Mouse (Mus musculus): Measurements from ENCODE around the gene Psmc4. TPM values are rescaled to one million over a fixed set of nuclear protein-coding genes. Genes with fewer than 3 reads are reported as not detected.

The Psmc4 gene
- total and polyA plus RNA-seq, 2 experiments from 2014 or later: 199 to 207 TPM

DNA sequence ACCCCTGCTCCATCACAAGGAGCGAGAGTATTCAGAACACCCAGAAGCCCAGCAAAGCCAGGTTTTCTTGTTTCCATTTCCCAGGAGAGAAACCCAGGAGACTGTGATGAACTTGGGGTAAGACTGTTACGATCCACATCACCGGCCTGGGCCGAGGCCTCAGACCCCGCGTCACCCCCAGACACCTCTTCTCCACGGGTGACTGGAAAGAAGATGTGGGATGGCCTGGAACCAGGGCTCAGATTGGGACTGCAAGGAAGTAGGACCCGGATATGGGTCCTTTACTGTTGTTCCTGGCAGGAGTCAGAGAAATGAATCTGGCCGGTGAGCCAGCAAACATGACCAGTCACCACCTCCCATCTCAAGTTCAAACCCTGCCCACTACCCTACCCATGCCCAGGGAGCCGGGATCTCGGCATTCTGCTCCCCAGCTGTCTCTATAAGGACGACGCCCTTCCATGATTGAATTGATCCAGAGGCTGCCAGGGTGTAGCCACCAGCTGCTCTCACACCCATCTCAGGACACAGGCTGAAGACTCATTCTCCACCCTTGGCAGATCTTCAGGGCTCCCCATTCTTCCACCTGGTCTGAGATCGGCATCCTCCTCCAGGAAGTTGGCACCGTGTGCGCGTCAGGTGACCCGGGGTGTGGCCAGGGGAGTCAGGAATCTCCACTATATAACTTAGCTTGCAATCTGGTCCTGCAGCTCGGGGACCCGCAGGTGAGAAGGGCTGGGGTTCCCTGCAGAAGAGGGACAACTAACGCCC lies 20.8 kb upstream of the Psmc4 start, which contains the start of gene Fcgbp:
Gene Fcgbp, plus strand, starts transcription at position 706 of the 768 bp plus-strand sequence.
- no peaks in the 10 kb centered on the region for H3K36me3 ChIP-seq (replicated peaks; ENCODE audit: control insufficient read depth, insufficient read depth, low read length)
- no peak within 1 kb of the TSS for H3K4me2 ChIP-seq (ENCODE audit: low read depth, low read length)
- 72% methylated on average over 21 of the region's 21 CpGs for WGBS
- H3K4me3 ChIP-seq (ENCODE audit: low read depth, low read length): no peak within 1 kb of the TSS
- DNase-seq (ENCODE audit: low spot score) (no peak), ATAC-seq (ENCODE audit: insufficient read depth, low read depth) (no peak)
- H3K27me3 ChIP-seq (ENCODE audit: control insufficient read depth, insufficient read depth, low read length): no peaks in the 10 kb centered on the region
- no peaks in the 10 kb centered on the region for H3K9me3 ChIP-seq (replicated peaks; ENCODE audit: control insufficient read depth, low read length)
- H3K27ac ChIP-seq (ENCODE audit: low read depth): no peak within 1 kb of the TSS
- TF ChIP-seq CTCF (IDR thresholded peaks at IDR 0.05; ENCODE audit: low read depth): no peak
- no peak for TF ChIP-seq EP300 (IDR thresholded peaks at IDR 0.05; ENCODE audit: low read depth)
- H3K4me1 ChIP-seq (ENCODE audit: control insufficient read depth, insufficient read depth): no peaks in the 10 kb centered on the region
- no peak within 1 kb of the TSS for H3K9ac ChIP-seq (replicated peaks; ENCODE audit: low read depth, low read length)

DNA sequence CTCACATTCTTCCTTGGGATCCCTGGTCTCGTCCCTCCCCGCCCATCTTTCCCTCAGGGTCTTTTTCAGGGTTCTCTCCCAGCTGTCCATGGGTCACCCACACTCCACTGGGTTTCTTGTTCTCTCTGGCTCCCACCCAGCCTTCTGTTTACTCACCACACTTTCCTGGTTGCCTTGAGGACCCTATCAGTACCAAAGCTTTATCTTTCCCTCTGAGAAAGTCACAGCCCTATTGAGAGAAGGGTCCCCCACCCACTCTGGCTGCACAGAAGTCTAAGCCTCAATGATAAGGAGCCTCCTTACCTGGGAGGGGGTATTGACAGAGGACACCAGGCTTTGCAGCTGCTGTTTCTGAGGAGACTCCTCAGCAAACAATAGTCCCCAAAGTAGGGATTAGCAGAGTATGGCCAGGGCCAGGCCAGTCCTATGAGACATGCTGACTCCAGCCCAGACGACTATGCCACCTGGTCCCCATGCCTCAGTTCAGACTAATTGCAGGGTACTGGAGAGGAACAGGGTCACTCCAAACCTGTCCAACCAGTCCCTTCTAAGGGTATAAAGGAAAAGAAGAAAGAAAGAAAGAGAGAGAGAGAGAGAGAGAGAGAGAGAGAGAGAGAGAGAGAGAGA lies 19.8 kb upstream of the Psmc4 start:
- 35% methylated on average over 3 of the region's 3 CpGs for WGBS
- no peak for ATAC-seq (ENCODE audit: insufficient read depth, low read depth)
- Histone ChIP-seq H3K36me3 (replicated peaks; ENCODE audit: control insufficient read depth, insufficient read depth, low read length) (no peaks in the 10 kb centered on the region), H3K27me3 (ENCODE audit: control insufficient read depth, insufficient read depth, low read length) (no peaks in the 10 kb centered on the region), H3K4me3 (ENCODE audit: low read depth, low read length) (no peak overlapping the region), H3K9me3 (replicated peaks; ENCODE audit: control insufficient read depth, low read length) (no peaks in the 10 kb centered on the region), H3K9ac (replicated peaks; ENCODE audit: low read depth, low read length) (no peak overlapping the region), H3K4me2 (ENCODE audit: low read depth, low read length) (no peak overlapping the region), H3K4me1 (ENCODE audit: control insufficient read depth, insufficient read depth) (no peaks in the 10 kb centered on the region), H3K27ac (ENCODE audit: low read depth) (no peak overlapping the region)
- no peak for DNase-seq (ENCODE audit: low spot score)
- TF ChIP-seq EP300 (IDR thresholded peaks at IDR 0.05; ENCODE audit: low read depth) (no peak), CTCF (IDR thresholded peaks at IDR 0.05; ENCODE audit: low read depth) (no peak)

DNA sequence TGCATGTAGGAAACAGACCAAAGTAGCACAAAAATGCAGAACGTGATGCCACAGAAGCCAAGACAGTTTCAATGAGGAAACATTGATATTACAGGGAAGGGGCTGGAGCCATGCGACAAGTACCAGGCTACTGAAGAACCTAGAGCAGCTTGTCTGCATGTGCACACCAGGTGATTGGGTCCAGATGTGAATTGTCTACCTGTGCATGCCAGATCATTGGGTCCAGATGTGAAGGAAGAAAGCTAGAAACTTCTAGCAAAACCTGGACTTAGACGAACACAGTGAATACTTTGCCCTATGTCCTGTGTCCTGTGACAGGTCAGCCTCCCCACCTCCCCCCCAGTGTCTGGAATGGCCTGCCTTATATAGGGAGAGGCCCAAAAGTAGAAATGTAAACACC lies 18.8 kb upstream of the Psmc4 start:
- 74% methylated on average over 3 of the region's 3 CpGs for WGBS
- DNase-seq (ENCODE audit: low spot score) (no peak), ATAC-seq (ENCODE audit: insufficient read depth, low read depth) (no peak)
- no peak for TF ChIP-seq EP300 (IDR thresholded peaks at IDR 0.05; ENCODE audit: low read depth)
- TF ChIP-seq CTCF (IDR thresholded peaks at IDR 0.05; ENCODE audit: low read depth): no peak
- no peaks in the 10 kb centered on the region for H3K36me3 ChIP-seq (replicated peaks; ENCODE audit: control insufficient read depth, insufficient read depth, low read length)
- no peak overlapping the region for H3K4me3 ChIP-seq (ENCODE audit: low read depth, low read length)
- H3K9ac ChIP-seq (replicated peaks; ENCODE audit: low read depth, low read length): no peak overlapping the region
- H3K9me3 ChIP-seq (replicated peaks; ENCODE audit: control insufficient read depth, low read length): no peaks in the 10 kb centered on the region
- no peaks in the 10 kb centered on the region for H3K27me3 ChIP-seq (ENCODE audit: control insufficient read depth, insufficient read depth, low read length)
- H3K4me1 ChIP-seq (ENCODE audit: control insufficient read depth, insufficient read depth): no peaks in the 10 kb centered on the region
- H3K4me2 ChIP-seq (ENCODE audit: low read depth, low read length): no peak overlapping the region
- no peak overlapping the region for H3K27ac ChIP-seq (ENCODE audit: low read depth)

DNA sequence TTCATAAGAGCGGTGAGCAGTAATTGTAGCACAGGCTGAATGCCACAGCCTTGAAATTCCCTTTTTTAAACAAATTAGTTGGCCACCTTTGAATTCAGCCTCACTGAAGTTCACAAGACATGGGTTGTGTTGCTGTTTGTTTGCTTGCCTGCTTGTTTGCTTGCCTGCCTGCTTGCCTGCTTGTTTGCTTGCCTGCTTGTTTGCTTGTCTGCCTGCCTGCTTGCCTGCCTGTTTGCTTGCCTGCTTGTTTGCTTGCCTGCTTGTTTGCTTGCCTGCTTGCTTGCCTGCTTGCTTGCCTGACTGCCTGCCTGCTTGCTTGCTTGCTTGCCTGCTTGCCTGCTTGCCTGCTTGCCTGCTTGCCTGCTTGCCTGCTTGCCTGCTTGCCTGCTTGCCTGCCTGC lies 10.1 kb upstream of the Psmc4 start:
- no peaks in the 10 kb centered on the region for H3K27me3 ChIP-seq (ENCODE audit: control insufficient read depth, insufficient read depth, low read length)
- 86% methylated on average over 1 of the region's 1 CpGs for WGBS
- no peak overlapping the region for H3K27ac ChIP-seq (ENCODE audit: low read depth)
- TF ChIP-seq EP300 (IDR thresholded peaks at IDR 0.05; ENCODE audit: low read depth) (no peak), CTCF (IDR thresholded peaks at IDR 0.05; ENCODE audit: low read depth) (no peak)
- H3K9me3 ChIP-seq (replicated peaks; ENCODE audit: control insufficient read depth, low read length): no peaks in the 10 kb centered on the region
- DNase-seq (ENCODE audit: low spot score) (no peak), ATAC-seq (ENCODE audit: insufficient read depth, low read depth) (no peak)
- H3K9ac ChIP-seq (replicated peaks; ENCODE audit: low read depth, low read length): no peak overlapping the region
- H3K4me1 ChIP-seq (ENCODE audit: control insufficient read depth, insufficient read depth): no peaks in the 10 kb centered on the region
- H3K4me2 ChIP-seq (ENCODE audit: low read depth, low read length): no peak overlapping the region
- H3K4me3 ChIP-seq (ENCODE audit: low read depth, low read length): no peak overlapping the region
- no peaks in the 10 kb centered on the region for H3K36me3 ChIP-seq (replicated peaks; ENCODE audit: control insufficient read depth, insufficient read depth, low read length)

DNA sequence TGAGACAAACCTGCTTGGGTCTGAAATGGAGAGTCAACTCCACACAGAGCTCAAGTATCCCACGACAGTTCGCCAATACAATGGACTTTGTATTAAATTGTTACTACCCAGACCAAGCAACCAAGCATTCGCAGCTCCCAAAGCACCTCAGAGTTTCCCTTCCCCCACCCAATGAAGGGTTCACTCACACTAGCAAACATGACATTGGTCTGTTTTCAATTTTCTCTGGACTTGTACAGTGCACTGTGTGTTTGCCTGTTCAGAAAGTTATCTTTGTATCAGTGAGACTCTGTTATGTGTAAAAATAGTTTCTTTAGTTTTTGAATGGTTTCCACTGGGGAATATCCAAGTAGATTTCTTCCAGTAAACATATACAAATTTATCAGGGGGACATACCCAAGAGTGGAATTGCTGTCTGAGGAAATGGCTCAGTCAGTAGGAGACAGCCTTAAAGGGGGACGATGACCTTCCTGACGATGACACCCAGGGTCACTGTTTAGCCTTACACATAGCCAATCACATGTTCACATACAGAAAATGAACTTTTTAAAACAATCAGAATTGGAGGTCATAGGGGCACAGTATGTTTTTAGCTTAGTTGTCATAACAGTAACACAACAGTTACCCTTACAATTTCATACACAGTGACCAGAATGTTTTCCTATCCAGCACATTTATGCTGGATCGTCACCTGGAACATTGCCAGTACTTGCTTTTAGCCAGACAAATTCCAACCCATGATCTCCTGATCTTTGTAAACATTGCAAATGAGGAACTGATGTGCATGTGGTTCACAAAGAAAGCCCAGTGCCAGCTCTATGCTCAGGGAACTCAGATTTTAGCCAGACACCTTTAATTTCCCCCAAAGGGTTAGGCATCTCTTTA lies 3.4 kb upstream of the Psmc4 start:
- no peak for ATAC-seq (ENCODE audit: insufficient read depth, low read depth)
- no peaks in the 10 kb centered on the region for H3K9me3 ChIP-seq (replicated peaks; ENCODE audit: control insufficient read depth, low read length)
- DNase-seq (ENCODE audit: low spot score): no peak
- H3K27ac ChIP-seq (ENCODE audit: low read depth): no peak overlapping the region
- H3K4me2 ChIP-seq (ENCODE audit: low read depth, low read length): no peak overlapping the region
- peaks cover 7% of the 10 kb centered on the region; the same call in 1 of the 2 replicates for H3K4me1 ChIP-seq (ENCODE audit: control insufficient read depth, insufficient read depth)
- H3K27me3 ChIP-seq (ENCODE audit: control insufficient read depth, insufficient read depth, low read length): no peaks in the 10 kb centered on the region
- H3K4me3 ChIP-seq (ENCODE audit: low read depth, low read length): no peak overlapping the region
- peaks cover 6% of the 10 kb centered on the region; the same call in 1 of the 2 replicates for H3K36me3 ChIP-seq (replicated peaks; ENCODE audit: control insufficient read depth, insufficient read depth, low read length)
- H3K9ac ChIP-seq (replicated peaks; ENCODE audit: low read depth, low read length): no peak overlapping the region
- TF ChIP-seq CTCF (IDR thresholded peaks at IDR 0.05; ENCODE audit: low read depth): no peak
- TF ChIP-seq EP300 (IDR thresholded peaks at IDR 0.05; ENCODE audit: low read depth): no peak
- WGBS: 73% methylated on average over 6 of the region's 6 CpGs

All from heart, postnatal 0 days (tissue).